Mouse (Mus musculus) activated CD4-positive, CD25-positive, alpha-beta regulatory T cell, adult 4 months (primary cell): ENCODE measurements around the gene Abcc3. TPM values are rescaled to one million over a fixed set of nuclear protein-coding genes. Genes with fewer than 3 reads are reported as not detected.

Experiments used
- ATAC-seq: one replicate; pipeline ENCODE4 v1.8.0; 2017
- polyA plus RNA-seq, 2 experiments: library from polyadenylated mRNA; unstranded; fragments of 100-300 nt; shearing (Covaris generic); gene quantifications; one replicate each; pipeline ENCODE4 v1.2.1; 2017

Gene Abcc3
- polyA plus RNA-seq, 2 experiments from 2014 or later: 0.45 to 0.79 TPM

- no peak for ATAC-seq
Observed at GRCm38 (mm10) chr11:94323271-94323925, 69.4 kb downstream of the Abcc3 start.

- ATAC-seq: no peak
Observed at GRCm38 (mm10) chr11:94322636-94323035, 70.2 kb downstream of the Abcc3 start.

- ATAC-seq: peak; percentile 93
Observed at GRCm38 (mm10) chr11:94321931-94322400, 70.8 kb downstream of the Abcc3 start, which contains the start of gene Luc7l3. TSS of gene Luc7l3 (minus strand) at chr11:94321988.

- ATAC-seq: peak; percentile 50
Observed at GRCm38 (mm10) chr11:94320969-94321930, 71.5 kb downstream of the Abcc3 start.

- no peak for ATAC-seq
Observed at GRCm38 (mm10) chr11:94318056-94318455, 74.7 kb downstream of the Abcc3 start.

GRCm38 (mm10) chr11:94317515-94317914, 75.3 kb downstream of the Abcc3 start:
- no peak for ATAC-seq

- ATAC-seq: no peak
Observed at GRCm38 (mm10) chr11:94317014-94317413, 75.8 kb downstream of the Abcc3 start.

GRCm38 (mm10) chr11:94316528-94316927, 76.3 kb downstream of the Abcc3 start:
- ATAC-seq: no peak

- no peak for ATAC-seq
Observed at GRCm38 (mm10) chr11:94315308-94315707, 77.5 kb downstream of the Abcc3 start.

GRCm38 (mm10) chr11:94314098-94314652, 78.6 kb downstream of the Abcc3 start:
- ATAC-seq: no peak

- no peak for ATAC-seq
Observed at GRCm38 (mm10) chr11:94312733-94313132, 80.1 kb downstream of the Abcc3 start.

GRCm38 (mm10) chr11:94294996-94295845, 97.6 kb downstream of the Abcc3 start:
- no peak for ATAC-seq

Other genes starting within 250 kb of the Abcc3 start
- 1 to 10 TPM; 5.3 to 5.8 TPM for gene Tob1, start 181.5 kb downstream of the Abcc3 start, polyA plus RNA-seq
- gene Wfikkn2, start 147.0 kb downstream of the Abcc3 start, polyA plus RNA-seq: 1 to 10 TPM in 1 of 2 experiments, under 1 TPM in 1; 0.65 to 1.0 TPM
- gene Gm21885, start 111.1 kb downstream of the Abcc3 start, polyA plus RNA-seq: 1 to 10 TPM in 1 of 2 experiments, not detected in 1; 2.6 TPM
- 100 to 1,000 TPM; 144 to 155 TPM for gene Luc7l3, start 71.0 kb downstream of the Abcc3 start, polyA plus RNA-seq
- gene Ankrd40, start 65.0 kb downstream of the Abcc3 start, polyA plus RNA-seq: 10 to 100 TPM; 11.8 to 13.2 TPM
- not detected for gene Cacna1g, start 81.2 kb upstream of the Abcc3 start, polyA plus RNA-seq
- gene Spata20, start 93.2 kb upstream of the Abcc3 start, polyA plus RNA-seq: not detected
- not detected for gene Epn3, start 107.0 kb upstream of the Abcc3 start, polyA plus RNA-seq
- gene Mycbpap, start 128.7 kb upstream of the Abcc3 start, polyA plus RNA-seq: not detected
- gene Rsad1, start 156.3 kb upstream of the Abcc3 start, polyA plus RNA-seq: 1 to 10 TPM in 1 of 2 experiments, under 1 TPM in 1; 0.90 to 1.4 TPM
- gene Chad, start 172.1 kb upstream of the Abcc3 start, polyA plus RNA-seq: under 1 TPM in 1 of 2 experiments, not detected in 1; 0.38 TPM
- gene Acsf2, start 208.9 kb upstream of the Abcc3 start, polyA plus RNA-seq: 1 to 10 TPM; 1.9 to 2.3 TPM
- 10 to 100 TPM in 1 of 2 experiments, 1 to 10 TPM in 1; 9.9 to 12.9 TPM for gene Lrrc59, start 236.8 kb upstream of the Abcc3 start, polyA plus RNA-seq